Mouse (Mus musculus): ENCODE results near the gene Babam2. TPM values are rescaled to one million over a fixed set of nuclear protein-coding genes. Genes with fewer than 3 reads are reported as not detected.

The Babam2 gene
- total and polyA plus RNA-seq, 2 experiments from 2014 or later = 30.9 to 58.9 TPM

DNA sequence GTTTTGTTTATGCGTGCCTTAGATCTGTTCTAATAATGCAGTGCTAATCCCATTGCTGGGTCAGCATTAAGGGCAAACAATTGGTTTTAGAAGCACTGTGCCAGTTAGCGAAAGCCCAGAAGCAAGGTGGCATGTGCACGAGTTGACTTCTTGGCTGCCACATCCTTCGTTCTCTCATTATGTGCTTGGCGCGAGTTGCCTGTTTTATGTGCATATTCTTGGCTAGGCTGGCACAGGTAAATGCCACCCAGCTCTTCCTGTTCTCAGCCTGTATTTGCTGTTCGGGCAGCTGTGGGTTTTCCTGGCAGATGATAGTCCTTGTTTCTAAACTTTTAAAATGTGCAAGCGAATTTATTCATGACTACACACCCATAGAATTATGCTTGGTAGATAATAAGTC is 262.4 kb downstream of the Babam2 start:
- Histone ChIP-seq H3K4me1 (ENCODE audit: insufficient read depth, low read length) (no peaks in the 10 kb centered on the region), H3K4me2 (ENCODE audit: low read depth, low read length, poor library complexity, severe bottlenecking) (no peak overlapping the region), H3K9ac (replicated peaks; ENCODE audit: low read length, poor library complexity, severe bottlenecking) (no peak overlapping the region), H3K27me3 (ENCODE audit: insufficient read depth, low read length) (no peaks in the 10 kb centered on the region), H3K9me3 (ENCODE audit: low read length) (no peaks in the 10 kb centered on the region), H3K27ac (ENCODE audit: low read depth, low read length) (no peak overlapping the region), H3K4me3 (ENCODE audit: low read depth, low read length) (no peak overlapping the region), H3K36me3 (ENCODE audit: insufficient read depth, low read length) (no peaks in the 10 kb centered on the region)
- DNase-seq (ENCODE audit: low spot score) = peak; percentile 12
- 61% methylated on average over 8 of the region's 8 CpGs for WGBS
- no peak for TF ChIP-seq CTCF (IDR thresholded peaks at IDR 0.05)
- ATAC-seq (ENCODE audit: low FRiP score) = no peak

DNA sequence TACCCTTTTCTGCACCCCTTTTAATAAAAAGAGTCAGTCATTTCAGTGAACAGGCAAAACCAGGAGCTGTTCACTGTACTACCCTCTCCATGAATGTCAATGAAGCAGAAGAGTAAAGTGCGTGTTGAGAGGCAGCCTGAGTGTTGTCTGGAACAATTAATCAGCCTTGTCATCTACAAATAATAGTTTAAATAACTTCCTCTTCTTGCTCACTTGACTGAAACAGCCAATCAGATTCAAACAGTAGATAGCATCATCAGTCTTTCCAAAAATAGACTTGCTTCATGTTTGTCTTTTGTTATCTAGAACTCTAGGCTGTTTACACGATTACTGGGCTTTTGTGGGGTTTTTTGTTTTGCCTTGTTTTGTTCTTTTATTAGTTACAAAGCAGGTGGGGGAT is 263.9 kb downstream of the Babam2 start:
- Histone ChIP-seq H3K36me3 (ENCODE audit: insufficient read depth, low read length) (no peaks in the 10 kb centered on the region), H3K4me2 (ENCODE audit: low read depth, low read length, poor library complexity, severe bottlenecking) (no peak overlapping the region), H3K27me3 (ENCODE audit: insufficient read depth, low read length) (no peaks in the 10 kb centered on the region), H3K27ac (ENCODE audit: low read depth, low read length) (no peak overlapping the region), H3K9me3 (ENCODE audit: low read length) (no peaks in the 10 kb centered on the region), H3K4me1 (ENCODE audit: insufficient read depth, low read length) (no peaks in the 10 kb centered on the region), H3K4me3 (ENCODE audit: low read depth, low read length) (no peak overlapping the region), H3K9ac (replicated peaks; ENCODE audit: low read length, poor library complexity, severe bottlenecking) (no peak overlapping the region)
- WGBS = 70% methylated on average over 2 of the region's 2 CpGs
- TF ChIP-seq CTCF (IDR thresholded peaks at IDR 0.05) = no peak
- ATAC-seq (ENCODE audit: low FRiP score) (no peak), DNase-seq (ENCODE audit: low spot score) (no peak)

DNA sequence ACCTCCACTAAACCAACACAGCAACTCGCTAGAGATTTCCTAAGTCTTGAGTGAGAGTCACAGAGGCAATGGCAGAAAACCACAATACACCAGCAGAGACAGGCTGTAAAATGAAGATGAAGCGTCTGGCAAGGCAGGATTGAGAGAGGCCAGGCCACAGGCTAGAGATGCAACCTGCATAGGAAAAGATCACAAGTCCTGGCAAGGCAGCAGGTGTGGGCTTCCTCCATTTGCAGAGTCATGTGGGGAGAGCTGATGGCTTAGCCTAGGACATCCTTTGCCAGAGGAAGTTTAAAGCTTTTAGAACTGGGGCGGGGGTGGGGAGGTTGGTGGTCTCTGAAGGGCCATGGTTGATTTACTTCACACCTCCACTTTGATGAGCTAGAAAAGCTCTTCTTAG is 264.9 kb downstream of the Babam2 start:
- Histone ChIP-seq H3K27me3 (ENCODE audit: insufficient read depth, low read length) (no peaks in the 10 kb centered on the region), H3K4me2 (ENCODE audit: low read depth, low read length, poor library complexity, severe bottlenecking) (no peak overlapping the region), H3K4me1 (ENCODE audit: insufficient read depth, low read length) (no peaks in the 10 kb centered on the region), H3K36me3 (ENCODE audit: insufficient read depth, low read length) (no peaks in the 10 kb centered on the region), H3K27ac (ENCODE audit: low read depth, low read length) (no peak overlapping the region), H3K9ac (replicated peaks; ENCODE audit: low read length, poor library complexity, severe bottlenecking) (no peak overlapping the region), H3K4me3 (ENCODE audit: low read depth, low read length) (no peak overlapping the region), H3K9me3 (ENCODE audit: low read length) (no peaks in the 10 kb centered on the region)
- ATAC-seq (ENCODE audit: low FRiP score) (no peak), DNase-seq (ENCODE audit: low spot score) (no peak)
- TF ChIP-seq CTCF (IDR thresholded peaks at IDR 0.05) = no peak
- WGBS = 86% methylated on average over 3 of the region's 3 CpGs

DNA sequence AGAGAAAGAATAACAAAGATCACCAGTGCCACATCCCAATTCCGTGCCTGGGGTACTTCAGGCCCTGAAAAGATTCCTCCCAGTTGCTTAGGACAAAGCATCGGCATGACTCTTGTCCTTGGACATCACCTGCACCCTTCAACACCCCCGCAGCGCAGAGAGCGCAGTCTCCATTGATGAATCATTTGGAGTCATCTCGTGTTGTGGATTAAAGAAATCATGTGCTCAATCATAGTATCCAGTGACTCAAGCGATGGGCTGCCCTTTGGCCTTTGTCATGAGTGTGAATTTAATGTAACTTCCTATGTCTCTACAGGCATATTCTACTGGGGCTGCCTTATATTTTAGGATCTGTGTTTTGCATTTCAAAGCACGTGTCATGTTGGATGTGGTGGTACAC is 265.9 kb downstream of the Babam2 start:
- WGBS = 88% methylated on average over 8 of the region's 8 CpGs
- no peaks in the 10 kb centered on the region for H3K27me3 ChIP-seq (ENCODE audit: insufficient read depth, low read length)
- no peak overlapping the region for H3K4me3 ChIP-seq (ENCODE audit: low read depth, low read length)
- H3K9ac ChIP-seq (replicated peaks; ENCODE audit: low read length, poor library complexity, severe bottlenecking) = no peak overlapping the region
- no peaks in the 10 kb centered on the region for H3K36me3 ChIP-seq (ENCODE audit: insufficient read depth, low read length)
- no peak overlapping the region for H3K27ac ChIP-seq (ENCODE audit: low read depth, low read length)
- H3K4me2 ChIP-seq (ENCODE audit: low read depth, low read length, poor library complexity, severe bottlenecking) = no peak overlapping the region
- H3K9me3 ChIP-seq (ENCODE audit: low read length) = no peaks in the 10 kb centered on the region
- DNase-seq (ENCODE audit: low spot score) (no peak), ATAC-seq (ENCODE audit: low FRiP score) (no peak)
- TF ChIP-seq CTCF (IDR thresholded peaks at IDR 0.05) = no peak
- no peaks in the 10 kb centered on the region for H3K4me1 ChIP-seq (ENCODE audit: insufficient read depth, low read length)

DNA sequence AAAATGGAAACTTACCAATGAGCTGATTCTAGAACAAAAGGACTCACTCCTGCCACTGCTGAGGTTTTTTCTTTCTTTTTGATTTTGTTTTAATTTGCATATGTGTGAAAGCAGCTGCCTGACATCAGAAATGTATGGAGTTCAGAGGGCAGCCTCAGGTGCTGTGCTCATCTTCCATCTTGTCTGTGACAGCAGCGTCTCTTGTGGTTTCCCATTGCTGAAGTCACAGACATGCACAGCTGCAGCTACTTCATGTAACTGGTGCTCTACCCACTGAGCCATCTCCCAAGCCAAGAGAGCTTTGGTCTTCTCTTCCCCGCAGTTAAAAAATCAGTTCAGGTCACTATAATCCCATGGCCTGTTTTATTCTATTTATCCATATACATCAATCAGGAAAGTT is 266.4 kb downstream of the Babam2 start:
- Histone ChIP-seq H3K27ac (ENCODE audit: low read depth, low read length) (no peak overlapping the region), H3K4me2 (ENCODE audit: low read depth, low read length, poor library complexity, severe bottlenecking) (no peak overlapping the region), H3K4me1 (ENCODE audit: insufficient read depth, low read length) (no peaks in the 10 kb centered on the region), H3K9ac (replicated peaks; ENCODE audit: low read length, poor library complexity, severe bottlenecking) (no peak overlapping the region), H3K9me3 (ENCODE audit: low read length) (no peaks in the 10 kb centered on the region), H3K27me3 (ENCODE audit: insufficient read depth, low read length) (no peaks in the 10 kb centered on the region), H3K36me3 (ENCODE audit: insufficient read depth, low read length) (no peaks in the 10 kb centered on the region), H3K4me3 (ENCODE audit: low read depth, low read length) (no peak overlapping the region)
- DNase-seq (ENCODE audit: low spot score) (no peak), ATAC-seq (ENCODE audit: low FRiP score) (no peak)
- no peak for TF ChIP-seq CTCF (IDR thresholded peaks at IDR 0.05)
- WGBS = 83% methylated on average over 2 of the region's 2 CpGs

DNA sequence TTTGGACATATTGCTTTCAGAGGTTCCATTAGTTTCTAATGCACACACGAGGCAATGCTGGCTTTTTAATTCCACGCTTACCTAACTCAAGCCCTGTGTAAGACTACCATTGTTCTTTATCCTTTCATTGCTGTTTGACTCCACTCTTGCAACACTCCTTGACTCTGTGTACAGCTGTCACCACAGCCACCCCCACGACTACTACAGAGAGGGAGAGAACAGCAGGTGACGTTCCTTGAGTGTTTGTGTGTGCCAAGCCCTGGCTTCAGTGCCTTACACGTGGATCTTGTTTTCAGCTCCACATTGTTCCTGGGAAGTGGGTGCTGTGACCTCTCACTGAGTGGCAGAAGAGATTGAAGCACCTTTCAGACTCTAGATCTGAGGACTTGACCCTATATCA is 269.3 kb downstream of the Babam2 start:
- H3K9me3 ChIP-seq (ENCODE audit: low read length) = no peaks in the 10 kb centered on the region
- no peaks in the 10 kb centered on the region for H3K27me3 ChIP-seq (ENCODE audit: insufficient read depth, low read length)
- H3K4me2 ChIP-seq (ENCODE audit: low read depth, low read length, poor library complexity, severe bottlenecking) = no peak overlapping the region
- H3K9ac ChIP-seq (replicated peaks; ENCODE audit: low read length, poor library complexity, severe bottlenecking) = no peak overlapping the region
- H3K4me3 ChIP-seq (ENCODE audit: low read depth, low read length) = no peak overlapping the region
- WGBS = 62% methylated on average over 5 of the region's 5 CpGs
- no peaks in the 10 kb centered on the region for H3K4me1 ChIP-seq (ENCODE audit: insufficient read depth, low read length)
- H3K27ac ChIP-seq (ENCODE audit: low read depth, low read length) = no peak overlapping the region
- ATAC-seq (ENCODE audit: low FRiP score) = no peak
- DNase-seq (ENCODE audit: low spot score) = no peak
- H3K36me3 ChIP-seq (ENCODE audit: insufficient read depth, low read length) = no peaks in the 10 kb centered on the region
- no peak for TF ChIP-seq CTCF (IDR thresholded peaks at IDR 0.05)
